Mouse (Mus musculus) small intestine, adult 2 months (tissue): ENCODE results near the gene Pla2g3. TPM values are rescaled to one million over a fixed set of nuclear protein-coding genes. Genes with fewer than 3 reads are reported as not detected.
A peak's percentile ranks its signal among the peaks of the same experiment; 100 is the strongest.

ENCODE experiments used
- H3K27ac ChIP-seq: fragments of 200-500 bp; 2 replicates; pipeline ENCODE4 v1.5.1; 2012; ENCODE audit warnings: low read depth, low read length, control low read depth, inconsistent platforms; ENCODE audit not compliant: insufficient read depth
- H3K27me3 ChIP-seq: fragments of 200-500 bp; 2 replicates; pipeline ENCODE4 v1.6.1; 2012; ENCODE audit warnings: mild to moderate bottlenecking, moderate library complexity, low read length, inconsistent platforms; ENCODE audit not compliant: control insufficient read depth, insufficient read depth
- H3K36me3 ChIP-seq: fragments of 200-500 bp; 2 replicates; pipeline ENCODE4 v1.6.1; 2012; ENCODE audit warnings: mild to moderate bottlenecking, low read length, control low read depth, inconsistent platforms; ENCODE audit not compliant: control insufficient read depth, insufficient read depth
- H3K4me1 ChIP-seq: fragments of 200-500 bp; 2 replicates; pipeline ENCODE4 v1.6.1; 2012; ENCODE audit warnings: low read length, inconsistent platforms, mixed read lengths; ENCODE audit not compliant: control insufficient read depth, insufficient read depth, insufficient read length
- H3K4me3 ChIP-seq: fragments of 200-500 bp; 2 replicates; pipeline ENCODE4 v1.5.1; 2012; ENCODE audit warnings: low read depth, mild to moderate bottlenecking, control low read depth, inconsistent platforms, low read length, moderate library complexity
- CTCF ChIP-seq: fragments of 200-500 bp; IDR thresholded peaks from 2 replicates; pipeline ENCODE4 v1.5.1; 2012; ENCODE audit warnings: low read depth, mild to moderate bottlenecking, control low read depth, inconsistent platforms, low read length, moderate library complexity, mixed read lengths; ENCODE audit not compliant: insufficient replicate concordance, insufficient read length; ENCODE audit errors: extremely low read depth
- POLR2A ChIP-seq: fragments of 200-500 bp; IDR thresholded peaks from 2 replicates; pipeline ENCODE4 v1.6.1; 2012; ENCODE audit warnings: low read depth, mild to moderate bottlenecking, control low read depth, inconsistent platforms, low read length, moderate library complexity
- WGBS: fragments of 180-500 bp; shearing (Covaris S2); methylation state at CpG from one replicate; pipeline ENCODE4 v1.1.7; 2018; 5-methylcytosine and 5-hydroxymethylcytosine counted together
- polyA plus RNA-seq: library from polyadenylated mRNA; depleted of rRNA; stranded (reverse); fragments of >200 nt; gene quantifications from 2 replicates; pipeline ENCODE4 v1.2.3, GENCODE M21; 2012

Pla2g3 gene
- polyA plus RNA-seq, 1 experiment: 0.48 TPM

- Histone ChIP-seq H3K4me1 (peaks cover 8% of the 10 kb centered on the region; the same call in 1 of the 2 replicates), H3K27me3 (no peaks in the 10 kb centered on the region), H3K27ac (no peak overlapping the region), H3K4me3 (peak overlapping the region; percentile 9; the same call in 1 of the 2 replicates), H3K36me3 (peaks cover 50% of the 10 kb centered on the region)
- no peak for TF ChIP-seq CTCF
- TF ChIP-seq POLR2A: no peak
- WGBS: 87% methylated on average over 16 of the region's 16 CpGs
These were observed 44.2 kb downstream of the Pla2g3 start for GRCm38 (mm10) chr11:3532101-3532931.

GRCm38 (mm10) chr11:3533406-3533932 lies 45.4 kb downstream of the Pla2g3 start:
- H3K27ac ChIP-seq: no peak overlapping the region
- no peak for TF ChIP-seq CTCF
- TF ChIP-seq POLR2A: no peak
- WGBS: 91% methylated on average over 17 of the region's 17 CpGs
- H3K27me3 ChIP-seq: no peaks in the 10 kb centered on the region
- peak overlapping the region; percentile 18; the same call in 1 of the 2 replicates for H3K4me3 ChIP-seq
- H3K4me1 ChIP-seq: peaks cover 18% of the 10 kb centered on the region
- H3K36me3 ChIP-seq: peaks cover 42% of the 10 kb centered on the region

- H3K27ac ChIP-seq: no peak overlapping the region
- H3K27me3 ChIP-seq: no peaks in the 10 kb centered on the region
- TF ChIP-seq CTCF: no peak
- TF ChIP-seq POLR2A: no peak
- 29% methylated on average over 8 of the region's 8 CpGs for WGBS
- peaks cover 21% of the 10 kb centered on the region for H3K4me1 ChIP-seq
- peak overlapping the region; percentile 66 for H3K4me3 ChIP-seq
- peaks cover 29% of the 10 kb centered on the region for H3K36me3 ChIP-seq
These were observed 46.9 kb downstream of the Pla2g3 start for GRCm38 (mm10) chr11:3534956-3535355.

- peak overlapping the region; percentile 71 for H3K27ac ChIP-seq
- H3K4me3 ChIP-seq: peak overlapping the region; percentile 66
- H3K4me1 ChIP-seq: peaks cover 21% of the 10 kb centered on the region
- peak; percentile 95 for TF ChIP-seq CTCF
- no peak for TF ChIP-seq POLR2A
- H3K27me3 ChIP-seq: no peaks in the 10 kb centered on the region
- WGBS: 1% methylated on average over 36 of the region's 36 CpGs
- peaks cover 24% of the 10 kb centered on the region for H3K36me3 ChIP-seq
These were observed 47.4 kb downstream of the Pla2g3 start for GRCm38 (mm10) chr11:3535406-3535986.

- H3K27me3 ChIP-seq: no peaks in the 10 kb centered on the region
- H3K4me3 ChIP-seq: peak overlapping the region; percentile 66
- peaks cover 21% of the 10 kb centered on the region for H3K4me1 ChIP-seq
- no peak for TF ChIP-seq POLR2A
- TF ChIP-seq CTCF: no peak
- peak overlapping the region; percentile 71 for H3K27ac ChIP-seq
- H3K36me3 ChIP-seq: peaks cover 19% of the 10 kb centered on the region
- WGBS: 58% methylated on average over 5 of the region's 5 CpGs
These were observed 48.0 kb downstream of the Pla2g3 start for GRCm38 (mm10) chr11:3536082-3536481.

- Histone ChIP-seq H3K36me3 (peaks cover 11% of the 10 kb centered on the region), H3K4me3 (no peak overlapping the region), H3K27ac (0 out of 2 replicates have a peak overlapping the region, but pooled peaks have one; percentile 5), H3K27me3 (no peaks in the 10 kb centered on the region), H3K4me1 (peaks cover 21% of the 10 kb centered on the region)
- WGBS: 77% methylated on average over 5 of the region's 5 CpGs
- TF ChIP-seq CTCF (no peak), POLR2A (no peak)
These were observed 48.8 kb downstream of the Pla2g3 start for GRCm38 (mm10) chr11:3536745-3537333.
